Mouse (Mus musculus): ENCODE measurements around the gene Gpd1. TPM values are rescaled to one million over a fixed set of nuclear protein-coding genes. Genes with fewer than 3 reads are reported as not detected.
"Not testable (repeated sequence)": the region's sequence is repeated elsewhere in the genome, so short reads cannot be mapped to it uniquely, and the experiment has no call there.

Gpd1 gene
- polyA plus RNA-seq, 1 experiment from 2014 or later, result 2.0 TPM

- Histone ChIP-seq H3K27me3 (ENCODE audit: control insufficient read depth, insufficient read depth, low read length) (no peaks in the 10 kb centered on the region), H3K27ac (ENCODE audit: low read depth, low read length) (no peak overlapping the region), H3K9ac (ENCODE audit: low read depth, low read length) (no peak overlapping the region), H3K4me2 (replicated peaks; ENCODE audit: low read depth, low read length) (no peak overlapping the region), H3K4me3 (ENCODE audit: low read length) (no peak overlapping the region), H3K4me1 (ENCODE audit: control insufficient read depth, insufficient read depth, low read length) (peaks cover 10% of the 10 kb centered on the region; the same call in 1 of the 2 replicates), H3K36me3 (ENCODE audit: control insufficient read depth, insufficient read depth, low read length) (0 out of 2 replicates have a peak, but pooled peaks cover 2% of the 10 kb centered on the region), H3K9me3 (ENCODE audit: control insufficient read depth, low read length) (no peaks in the 10 kb centered on the region)
- 29% methylated on average over 20 of the region's 20 CpGs for WGBS
- no peak for ATAC-seq (ENCODE audit: low FRiP score, low TSS enrichment)
Measured at GRCm38 (mm10) chr15:99698533-99699085, 18.7 kb upstream of the Gpd1 start.

DNA sequence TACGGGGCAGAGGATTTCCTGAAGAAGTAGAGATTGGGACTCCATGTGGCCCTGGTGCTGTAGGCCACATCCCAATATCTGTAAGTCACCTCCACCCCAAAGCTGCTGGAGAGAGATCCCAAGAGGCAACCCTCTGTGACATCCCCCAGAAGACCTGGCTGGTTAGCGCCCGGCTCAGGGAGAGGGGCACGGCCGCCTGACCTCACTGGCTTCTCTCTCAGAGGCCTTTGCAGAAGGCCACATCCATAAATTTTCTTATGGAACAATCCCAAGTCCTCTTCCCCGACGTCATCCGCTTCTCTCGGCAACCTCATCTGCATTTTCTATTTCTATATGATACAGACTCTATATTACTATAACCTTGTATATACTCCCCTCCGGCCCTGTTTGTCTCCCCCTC, 17.6 kb upstream of the Gpd1 start:
- H3K9me3 ChIP-seq (ENCODE audit: control insufficient read depth, low read length), result no peaks in the 10 kb centered on the region
- peaks cover 12% of the 10 kb centered on the region for H3K36me3 ChIP-seq (ENCODE audit: control insufficient read depth, insufficient read depth, low read length)
- no peak for ATAC-seq (ENCODE audit: low FRiP score, low TSS enrichment)
- H3K27ac ChIP-seq (ENCODE audit: low read depth, low read length), result no peak overlapping the region
- H3K27me3 ChIP-seq (ENCODE audit: control insufficient read depth, insufficient read depth, low read length), result no peaks in the 10 kb centered on the region
- peaks cover 10% of the 10 kb centered on the region; the same call in 1 of the 2 replicates for H3K4me1 ChIP-seq (ENCODE audit: control insufficient read depth, insufficient read depth, low read length)
- H3K4me3 ChIP-seq (ENCODE audit: low read length), result no peak overlapping the region
- 69% methylated on average over 10 of the region's 10 CpGs for WGBS
- no peak overlapping the region for H3K9ac ChIP-seq (ENCODE audit: low read depth, low read length)
- no peak overlapping the region for H3K4me2 ChIP-seq (replicated peaks; ENCODE audit: low read depth, low read length)

DNA sequence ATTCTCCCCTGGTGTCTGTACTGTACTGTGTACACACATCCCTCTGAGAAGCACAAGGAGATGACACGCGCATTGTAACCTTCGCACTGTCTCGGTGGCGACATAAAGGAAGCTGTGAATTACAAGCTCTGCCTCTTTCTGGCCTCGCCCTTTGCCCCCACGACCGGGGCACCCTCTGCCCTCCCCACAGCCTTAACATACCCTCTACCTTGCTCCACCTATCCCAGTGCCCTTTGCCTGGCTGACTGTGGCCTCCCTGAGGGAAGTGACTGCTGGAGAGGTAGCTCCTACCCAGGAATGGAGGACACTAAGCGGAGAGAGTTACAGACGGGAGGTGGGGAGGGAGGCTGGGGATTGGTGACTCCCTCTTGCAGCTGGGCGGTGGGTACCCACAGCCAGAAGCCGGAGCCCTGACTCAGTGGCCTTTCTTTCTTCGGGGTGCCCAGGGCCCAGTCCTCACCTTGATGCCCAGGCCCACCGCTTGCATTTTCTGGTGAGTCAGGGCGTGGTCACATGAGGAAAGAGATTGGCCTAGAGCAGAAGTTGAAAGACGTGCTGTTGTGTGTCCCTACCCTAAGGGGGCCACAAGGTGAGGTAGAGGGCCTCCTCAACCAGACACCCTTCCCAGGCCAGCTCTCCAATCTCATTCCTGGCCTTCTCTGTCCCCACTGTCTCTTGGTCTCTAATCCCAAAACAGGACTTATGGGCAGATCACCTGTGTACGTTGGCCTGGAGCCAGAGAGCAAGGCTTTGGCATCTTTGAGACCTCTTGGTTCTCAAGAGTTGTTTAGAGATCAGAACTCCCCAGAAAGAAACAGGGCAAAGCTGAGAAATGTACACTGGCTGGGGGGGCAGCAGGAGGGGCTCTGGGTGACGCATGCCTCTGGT, 16.9 kb upstream of the Gpd1 start:
- no peak overlapping the region for H3K4me3 ChIP-seq (ENCODE audit: low read length)
- no peaks in the 10 kb centered on the region for H3K9me3 ChIP-seq (ENCODE audit: control insufficient read depth, low read length)
- WGBS, result 86% methylated on average over 18 of the region's 18 CpGs
- no peak overlapping the region for H3K4me2 ChIP-seq (replicated peaks; ENCODE audit: low read depth, low read length)
- H3K27ac ChIP-seq (ENCODE audit: low read depth, low read length), result no peak overlapping the region
- no peaks in the 10 kb centered on the region for H3K27me3 ChIP-seq (ENCODE audit: control insufficient read depth, insufficient read depth, low read length)
- H3K36me3 ChIP-seq (ENCODE audit: control insufficient read depth, insufficient read depth, low read length), result peaks cover 18% of the 10 kb centered on the region
- H3K9ac ChIP-seq (ENCODE audit: low read depth, low read length), result no peak overlapping the region
- H3K4me1 ChIP-seq (ENCODE audit: control insufficient read depth, insufficient read depth, low read length), result peaks cover 10% of the 10 kb centered on the region; the same call in 1 of the 2 replicates
- ATAC-seq (ENCODE audit: low FRiP score, low TSS enrichment), result no peak

- peak overlapping the region; percentile 87; the same call in 1 of the 2 replicates for H3K27ac ChIP-seq (ENCODE audit: low read depth, low read length)
- H3K27me3 ChIP-seq (ENCODE audit: control insufficient read depth, insufficient read depth, low read length); H3K9me3 ChIP-seq (ENCODE audit: control insufficient read depth, low read length); ATAC-seq (ENCODE audit: low FRiP score, low TSS enrichment); H3K4me1 ChIP-seq (ENCODE audit: control insufficient read depth, insufficient read depth, low read length): not testable (repeated sequence)
- peaks cover 27% of the 10 kb centered on the region for H3K36me3 ChIP-seq (ENCODE audit: control insufficient read depth, insufficient read depth, low read length)
- WGBS, result 46% methylated on average over 16 of the region's 16 CpGs
- peak overlapping the region; percentile 37 for H3K4me2 ChIP-seq (replicated peaks; ENCODE audit: low read depth, low read length)
- H3K4me3 ChIP-seq (ENCODE audit: low read length), result peak overlapping the region; percentile 59
- H3K9ac ChIP-seq (ENCODE audit: low read depth, low read length), result peak overlapping the region; percentile 79; the same call in 1 of the 2 replicates
Measured at GRCm38 (mm10) chr15:99701640-99701998, 15.7 kb upstream of the Gpd1 start.

DNA sequence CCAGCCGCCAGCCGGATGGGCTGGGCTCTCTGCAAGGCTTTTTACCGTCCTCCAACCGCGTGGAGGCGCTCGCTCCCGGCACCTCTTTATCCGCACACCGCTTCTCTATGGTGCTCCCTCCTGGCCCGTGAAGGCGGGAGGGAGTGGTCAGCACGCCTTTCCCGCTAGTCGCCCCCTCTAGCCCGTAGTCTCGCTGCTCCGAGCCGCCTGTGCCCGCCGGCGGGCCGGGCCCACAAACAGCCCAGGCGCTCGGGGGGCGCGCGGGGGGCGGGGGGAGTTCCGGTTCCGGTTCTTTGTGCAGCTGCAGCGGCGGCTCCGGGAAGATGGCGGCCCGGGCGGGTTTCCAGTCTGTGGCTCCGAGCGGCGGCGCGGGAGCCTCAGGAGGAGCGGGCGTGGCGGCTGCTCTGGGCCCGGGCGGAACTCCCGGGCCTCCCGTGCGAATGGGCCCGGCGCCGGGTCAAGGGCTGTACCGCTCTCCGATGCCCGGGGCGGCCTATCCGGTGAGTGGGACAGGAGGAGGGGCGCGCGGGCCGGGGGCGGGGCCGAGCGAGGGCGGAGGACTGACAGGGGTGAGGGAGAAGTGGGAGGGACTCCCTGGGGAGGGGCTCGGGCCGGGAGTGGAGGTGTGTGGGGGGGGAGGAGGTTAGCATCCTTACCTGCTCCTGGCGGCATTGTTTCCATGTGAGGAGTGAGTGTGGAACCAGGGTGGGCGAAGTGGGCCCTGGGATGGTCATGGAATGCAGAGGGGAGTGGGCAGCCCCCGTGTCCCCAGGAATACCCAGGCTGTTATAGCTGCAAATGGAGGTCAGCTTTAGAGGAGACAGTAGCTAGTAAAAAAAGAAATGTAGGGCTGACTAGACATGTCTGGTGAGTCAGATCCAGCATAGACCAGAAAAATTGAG, 15.1 kb upstream of the Gpd1 start, which contains the start of gene Smarcd1:
TSS of gene Smarcd1 (plus strand) at position 131 of the 902 bp plus-strand sequence.
- peaks cover 34% of the 10 kb centered on the region for H3K36me3 ChIP-seq (ENCODE audit: control insufficient read depth, insufficient read depth, low read length)
- H3K27ac ChIP-seq (ENCODE audit: low read depth, low read length), result peak within 1 kb of the TSS; percentile 87
- H3K4me3 ChIP-seq (ENCODE audit: low read length), result peak within 1 kb of the TSS; percentile 59
- H3K9me3 ChIP-seq (ENCODE audit: control insufficient read depth, low read length), result no peaks in the 10 kb centered on the region
- peak within 1 kb of the TSS; percentile 79 for H3K9ac ChIP-seq (ENCODE audit: low read depth, low read length)
- H3K27me3 ChIP-seq (ENCODE audit: control insufficient read depth, insufficient read depth, low read length), result no peaks in the 10 kb centered on the region
- H3K4me1 ChIP-seq (ENCODE audit: control insufficient read depth, insufficient read depth, low read length), result peaks cover 10% of the 10 kb centered on the region; the same call in 1 of the 2 replicates
- WGBS, result under 1% methylated on average over 69 of the region's 71 CpGs
- peak within 1 kb of the TSS; percentile 63 for H3K4me2 ChIP-seq (replicated peaks; ENCODE audit: low read depth, low read length)
- ATAC-seq (ENCODE audit: low FRiP score, low TSS enrichment), result peak; percentile 96

DNA sequence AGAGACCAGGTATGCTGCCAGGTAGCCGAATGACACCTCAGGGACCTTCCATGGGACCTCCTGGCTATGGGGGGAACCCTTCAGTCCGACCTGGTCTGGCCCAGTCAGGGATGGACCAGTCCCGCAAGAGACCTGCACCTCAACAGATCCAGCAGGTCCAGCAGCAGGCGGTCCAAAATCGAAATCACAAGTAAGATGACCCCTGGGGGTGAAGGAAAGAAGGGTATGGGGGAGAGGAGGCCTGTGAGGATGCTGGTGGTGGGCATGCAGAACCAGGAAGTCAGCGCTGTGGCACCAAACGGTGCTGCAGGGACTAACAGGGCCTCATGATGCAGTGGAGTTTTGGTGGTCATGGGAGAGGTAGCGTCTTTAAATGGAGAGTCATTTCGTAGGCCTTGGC, 14.2 kb upstream of the Gpd1 start:
- ATAC-seq (ENCODE audit: low FRiP score, low TSS enrichment), result no peak
- Histone ChIP-seq H3K9ac (ENCODE audit: low read depth, low read length) (peak overlapping the region; percentile 79; the same call in 1 of the 2 replicates), H3K4me1 (ENCODE audit: control insufficient read depth, insufficient read depth, low read length) (peaks cover 10% of the 10 kb centered on the region; the same call in 1 of the 2 replicates), H3K36me3 (ENCODE audit: control insufficient read depth, insufficient read depth, low read length) (peaks cover 42% of the 10 kb centered on the region), H3K27ac (ENCODE audit: low read depth, low read length) (peak overlapping the region; percentile 33; the same call in 1 of the 2 replicates), H3K27me3 (ENCODE audit: control insufficient read depth, insufficient read depth, low read length) (no peaks in the 10 kb centered on the region), H3K9me3 (ENCODE audit: control insufficient read depth, low read length) (no peaks in the 10 kb centered on the region), H3K4me3 (ENCODE audit: low read length) (peak overlapping the region; percentile 59), H3K4me2 (replicated peaks; ENCODE audit: low read depth, low read length) (peak overlapping the region; percentile 63)
- WGBS, result 58% methylated on average over 9 of the region's 9 CpGs

GRCm38 (mm10) chr15:99703676-99704040, 13.7 kb upstream of the Gpd1 start:
- Histone ChIP-seq H3K27ac (ENCODE audit: low read depth, low read length) (peak overlapping the region; percentile 55; the same call in 1 of the 2 replicates), H3K9me3 (ENCODE audit: control insufficient read depth, low read length) (no peaks in the 10 kb centered on the region), H3K27me3 (ENCODE audit: control insufficient read depth, insufficient read depth, low read length) (no peaks in the 10 kb centered on the region), H3K4me3 (ENCODE audit: low read length) (no peak overlapping the region), H3K36me3 (ENCODE audit: control insufficient read depth, insufficient read depth, low read length) (peaks cover 48% of the 10 kb centered on the region), H3K4me1 (ENCODE audit: control insufficient read depth, insufficient read depth, low read length) (peaks cover 7% of the 10 kb centered on the region; the same call in 1 of the 2 replicates), H3K9ac (ENCODE audit: low read depth, low read length) (peak overlapping the region; percentile 2; the same call in 1 of the 2 replicates), H3K4me2 (replicated peaks; ENCODE audit: low read depth, low read length) (peak overlapping the region; percentile 63; the same call in 1 of the 2 replicates)
- 74% methylated on average over 5 of the region's 5 CpGs for WGBS
- ATAC-seq (ENCODE audit: low FRiP score, low TSS enrichment), result no peak

DNA sequence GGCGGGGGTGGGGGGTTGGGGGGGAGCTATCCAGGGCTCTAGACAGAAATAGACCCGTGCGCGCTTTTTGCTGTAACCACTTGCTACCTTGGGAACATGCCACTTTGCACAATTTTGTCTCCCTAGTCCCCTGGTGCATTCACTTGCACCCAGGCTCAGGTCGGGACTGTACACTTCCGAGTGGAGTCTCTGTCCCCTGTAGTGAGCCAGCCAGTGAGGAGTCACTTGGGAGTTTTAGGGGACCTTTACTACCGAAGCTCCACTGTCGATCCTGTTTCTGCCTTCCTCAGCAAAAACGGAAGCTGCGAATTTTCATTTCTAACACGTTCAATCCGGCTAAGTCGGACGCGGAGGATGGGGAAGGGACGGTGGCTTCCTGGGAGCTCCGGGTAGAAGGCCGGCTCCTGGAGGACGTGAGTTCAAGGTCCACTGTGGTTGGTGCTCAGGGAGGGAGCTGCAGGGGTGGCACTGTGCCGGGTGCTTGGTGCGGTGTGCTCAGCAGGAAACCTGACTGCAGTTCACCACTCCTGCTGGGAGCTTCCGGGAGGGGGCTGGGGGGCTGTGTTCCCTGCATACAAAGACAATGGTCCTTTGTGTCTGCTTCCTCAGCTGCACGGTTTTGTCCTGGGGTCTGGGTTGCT, 13.2 kb upstream of the Gpd1 start:
- H3K4me3 ChIP-seq (ENCODE audit: low read length), result no peak overlapping the region
- WGBS, result 48% methylated on average over 23 of the region's 23 CpGs
- H3K4me1 ChIP-seq (ENCODE audit: control insufficient read depth, insufficient read depth, low read length), result peaks cover 6% of the 10 kb centered on the region; the same call in 1 of the 2 replicates
- peaks cover 53% of the 10 kb centered on the region for H3K36me3 ChIP-seq (ENCODE audit: control insufficient read depth, insufficient read depth, low read length)
- no peak for ATAC-seq (ENCODE audit: low FRiP score, low TSS enrichment)
- H3K9ac ChIP-seq (ENCODE audit: low read depth, low read length), result peak overlapping the region; percentile 2; the same call in 1 of the 2 replicates
- no peaks in the 10 kb centered on the region for H3K9me3 ChIP-seq (ENCODE audit: control insufficient read depth, low read length)
- no peaks in the 10 kb centered on the region for H3K27me3 ChIP-seq (ENCODE audit: control insufficient read depth, insufficient read depth, low read length)
- no peak overlapping the region; the same call in 1 of the 2 replicates for H3K4me2 ChIP-seq (replicated peaks; ENCODE audit: low read depth, low read length)
- H3K27ac ChIP-seq (ENCODE audit: low read depth, low read length), result peak overlapping the region; percentile 55; the same call in 1 of the 2 replicates

Data from kidney, embryonic 14.5 days (tissue).